Mouse (Mus musculus) fat pad, adult 2 months (tissue): ENCODE measurements around the gene Col5a1.

Experiments used
- DNase-seq: peaks from one replicate; pipeline ENCODE4 v3.0.0-alpha.2; 2011; ENCODE audit warnings: low read depth, low spot score; ENCODE audit errors: extremely low read depth

Gene Col5a1

DNA sequence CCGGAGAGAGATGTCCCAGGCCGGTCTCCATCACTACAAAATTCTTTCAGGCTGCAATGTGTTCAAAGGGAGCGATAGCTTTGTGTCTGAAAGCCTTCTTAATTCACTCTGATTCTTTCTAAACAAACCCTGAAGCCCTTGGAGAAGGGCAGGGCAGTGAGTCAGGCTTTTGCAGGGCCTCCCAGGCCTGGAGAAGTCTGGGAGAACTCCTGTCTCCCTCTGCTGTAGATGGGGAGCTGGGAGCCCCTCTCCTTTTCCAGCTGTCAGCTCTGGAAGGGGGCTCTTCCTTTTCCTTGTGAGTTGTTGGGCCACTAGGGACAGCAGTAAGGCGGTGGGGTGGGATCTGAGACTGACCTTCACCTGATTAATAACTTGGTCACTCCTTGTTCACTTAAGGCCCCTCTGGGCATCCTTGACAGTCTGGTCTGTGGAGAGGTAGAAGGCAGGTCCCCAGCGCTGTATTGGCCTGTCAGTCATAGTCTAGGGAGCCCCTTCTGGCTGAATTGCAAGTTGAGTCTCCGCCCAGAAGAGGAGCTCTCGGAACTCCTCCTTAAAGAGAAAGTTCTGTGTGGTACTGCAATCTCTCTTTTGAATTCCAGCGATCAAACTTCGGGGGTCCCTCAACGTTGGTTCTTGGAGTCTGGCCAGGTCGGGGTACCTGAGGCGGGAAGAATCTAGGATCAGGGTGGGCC is 623 bp upstream of the Col5a1 start:
- DNase-seq: no peak

DNA sequence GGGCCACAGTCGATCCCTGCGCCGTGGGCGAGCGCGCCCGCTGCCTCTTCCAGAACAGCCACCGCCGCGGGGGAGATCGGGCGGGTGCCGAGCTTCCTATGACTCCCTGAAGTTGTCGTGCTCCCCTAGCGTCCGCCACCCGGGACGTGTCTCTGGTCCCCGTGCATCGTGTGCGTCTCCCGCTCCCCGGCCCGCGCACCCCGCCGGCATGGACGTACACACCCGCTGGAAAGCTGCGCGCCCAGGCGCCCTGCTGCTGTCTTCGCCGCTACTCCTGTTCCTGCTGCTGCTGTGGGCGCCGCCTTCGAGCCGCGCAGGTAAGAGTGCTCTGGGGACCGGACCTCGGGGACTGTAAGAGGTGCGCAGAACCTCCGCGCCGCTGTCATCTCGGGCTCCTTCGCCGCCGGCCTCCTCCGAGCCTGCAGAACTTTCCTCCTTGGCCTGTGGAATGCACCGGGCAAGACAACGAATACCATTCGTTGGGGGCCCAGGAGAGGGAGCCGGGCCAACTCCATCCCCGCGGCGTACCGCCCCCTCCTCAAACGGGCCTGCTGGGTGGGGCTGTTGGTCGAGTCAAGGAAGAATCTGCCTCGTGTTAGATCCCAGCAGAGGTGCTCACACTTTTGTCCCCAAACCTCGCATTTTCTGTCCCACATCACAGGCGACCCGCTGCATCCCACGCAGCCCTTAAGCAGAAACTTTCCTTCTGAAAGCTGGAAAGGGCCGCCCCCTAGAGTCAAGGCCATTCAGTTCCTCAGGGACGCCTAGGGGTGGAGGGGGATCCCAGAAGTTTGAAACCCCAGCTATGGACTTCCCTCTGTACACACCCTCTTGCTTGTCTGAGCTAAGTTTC is 609 bp downstream of the Col5a1 start:
- no peak for DNase-seq

- no peak for DNase-seq
Measured at GRCm38 (mm10) chr2:27887461-27888264, 1.4 kb downstream of the Col5a1 start.

- no peak for DNase-seq
Measured at GRCm38 (mm10) chr2:27888603-27889545, 2.6 kb downstream of the Col5a1 start.

DNA sequence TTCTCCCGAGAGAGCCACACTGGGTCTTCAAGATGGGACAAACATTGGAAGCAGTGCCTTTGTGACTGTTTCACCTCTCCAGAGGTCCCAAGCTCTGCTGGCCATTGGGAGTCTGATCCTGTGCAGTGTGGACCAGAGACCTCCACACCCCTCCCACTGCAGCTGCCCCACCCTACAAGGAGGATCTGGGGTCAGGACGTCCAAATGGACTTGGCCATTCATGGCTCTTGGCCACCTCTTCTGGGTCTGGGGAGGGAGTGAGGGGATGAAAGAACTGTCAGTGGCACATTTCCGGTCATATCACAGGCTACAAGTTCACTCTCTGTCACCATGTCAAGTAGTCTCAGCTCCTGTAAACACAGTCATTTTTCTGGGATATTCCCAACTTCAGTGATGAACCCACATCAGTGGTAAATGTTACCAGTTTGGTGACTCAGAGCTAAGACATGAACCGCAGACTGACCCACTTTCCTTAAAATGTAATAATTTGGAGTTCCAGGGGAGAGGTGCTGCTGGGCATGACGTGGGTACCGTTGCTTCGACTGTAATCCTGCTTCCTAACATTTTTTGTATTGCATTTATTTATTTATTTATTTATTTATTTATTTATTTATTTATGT is 5.8 kb downstream of the Col5a1 start:
- no peak for DNase-seq

DNA sequence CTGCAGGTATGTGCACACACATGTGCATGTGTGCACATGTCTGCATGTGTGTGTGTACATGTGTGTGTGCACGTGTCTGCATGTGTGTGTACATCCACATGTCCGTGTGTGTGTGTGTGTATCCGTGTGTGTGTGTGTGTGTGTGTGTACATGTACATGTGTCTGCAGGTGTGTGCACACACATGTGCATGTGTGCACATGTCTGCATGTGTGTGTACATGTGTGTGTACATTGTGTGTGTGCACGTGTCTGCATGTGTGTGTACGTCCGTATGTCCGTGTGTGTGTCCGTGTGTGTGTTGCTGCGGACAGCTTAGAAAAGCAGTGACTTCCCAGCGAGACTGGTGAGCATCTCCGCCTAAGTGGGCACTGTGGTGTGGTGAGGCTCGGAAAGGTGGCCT is 6.8 kb downstream of the Col5a1 start:
- DNase-seq: no peak

DNA sequence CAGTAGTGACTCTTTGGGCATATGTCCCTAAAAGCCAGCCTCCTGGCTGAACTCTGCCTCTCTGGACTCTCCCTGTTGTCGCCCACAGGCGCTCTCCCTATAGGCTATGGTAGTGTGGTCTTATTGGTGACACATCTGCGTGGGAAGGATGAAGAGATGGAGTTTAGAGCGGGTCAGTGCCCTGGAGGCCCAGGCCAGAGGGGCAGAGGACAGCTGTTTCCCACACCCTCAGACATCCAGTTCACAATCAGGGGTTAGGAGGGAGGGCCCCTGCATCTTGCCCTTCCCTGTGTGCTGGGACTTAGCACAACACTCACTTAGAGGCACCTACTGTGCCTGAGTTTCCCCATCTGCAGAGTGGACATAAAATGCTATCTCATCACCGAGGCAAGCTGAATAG is 8.8 kb downstream of the Col5a1 start:
- no peak for DNase-seq

DNA sequence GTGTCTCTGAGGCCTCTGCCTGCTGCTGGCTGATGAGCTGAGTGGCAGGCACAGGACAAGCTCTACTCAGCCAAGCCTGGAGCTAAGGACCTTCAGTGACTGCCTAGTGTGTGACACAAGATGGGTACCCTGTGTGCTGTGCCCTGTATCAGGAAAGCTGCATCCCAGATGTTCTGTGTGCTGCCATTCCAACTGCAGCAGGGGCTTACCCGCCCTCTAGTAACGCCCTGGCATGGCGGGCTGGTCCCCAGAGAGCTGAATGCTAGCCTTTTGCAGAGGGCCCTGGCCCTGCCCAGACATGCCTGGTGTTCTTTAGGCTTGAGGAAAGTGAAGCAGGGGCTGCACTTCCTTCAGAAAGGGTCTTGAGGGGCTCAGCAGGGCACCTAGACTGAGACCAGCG is 9.4 kb downstream of the Col5a1 start:
- DNase-seq: no peak

GRCm38 (mm10) chr2:27897161-27897560 is 10.9 kb downstream of the Col5a1 start:
- DNase-seq: no peak

GRCm38 (mm10) chr2:27899894-27900293 is 13.7 kb downstream of the Col5a1 start:
- DNase-seq: no peak

DNA sequence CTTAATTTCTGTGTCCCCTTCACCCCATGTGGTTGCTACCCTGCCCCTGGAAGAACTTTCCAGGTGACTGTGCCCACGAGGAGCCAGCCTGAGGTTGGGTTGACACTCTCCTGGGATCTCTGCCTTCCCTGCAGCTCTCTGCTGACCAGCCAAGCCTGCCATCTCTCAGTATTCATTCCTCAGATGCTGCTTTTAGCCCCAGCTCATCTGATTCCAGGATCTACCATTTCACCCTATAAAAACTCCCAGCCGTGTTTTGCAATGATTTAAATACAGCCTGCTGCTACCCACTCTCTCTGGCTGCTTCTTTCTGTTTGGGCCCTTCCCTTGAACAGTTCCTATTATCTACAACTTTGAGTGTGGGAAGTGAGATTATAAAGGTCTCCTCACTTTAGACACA is 14.9 kb downstream of the Col5a1 start:
- DNase-seq: no peak

GRCm38 (mm10) chr2:27901525-27902245 is 15.5 kb downstream of the Col5a1 start:
- no peak for DNase-seq

GRCm38 (mm10) chr2:27902318-27902717 is 16.1 kb downstream of the Col5a1 start:
- DNase-seq: no peak

DNA sequence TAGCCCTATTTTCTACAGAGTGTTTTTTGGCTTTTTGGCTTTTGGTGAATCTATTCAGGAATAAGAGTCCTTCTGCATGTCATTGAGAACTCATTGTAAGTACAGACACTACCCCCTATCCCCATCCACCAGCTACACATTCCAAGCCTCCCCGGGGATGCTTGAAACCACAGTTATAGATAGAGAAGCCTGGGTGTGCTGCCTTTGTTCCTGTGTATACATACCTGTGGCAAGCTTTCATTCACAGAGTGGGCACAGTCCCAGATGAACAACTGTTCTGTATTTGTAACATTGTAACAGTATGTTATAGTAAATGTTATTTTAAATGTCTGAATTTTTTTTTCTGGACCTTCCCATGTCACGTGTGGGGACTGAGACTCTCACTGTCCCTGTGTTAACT is 19.2 kb downstream of the Col5a1 start:
- DNase-seq: no peak

DNA sequence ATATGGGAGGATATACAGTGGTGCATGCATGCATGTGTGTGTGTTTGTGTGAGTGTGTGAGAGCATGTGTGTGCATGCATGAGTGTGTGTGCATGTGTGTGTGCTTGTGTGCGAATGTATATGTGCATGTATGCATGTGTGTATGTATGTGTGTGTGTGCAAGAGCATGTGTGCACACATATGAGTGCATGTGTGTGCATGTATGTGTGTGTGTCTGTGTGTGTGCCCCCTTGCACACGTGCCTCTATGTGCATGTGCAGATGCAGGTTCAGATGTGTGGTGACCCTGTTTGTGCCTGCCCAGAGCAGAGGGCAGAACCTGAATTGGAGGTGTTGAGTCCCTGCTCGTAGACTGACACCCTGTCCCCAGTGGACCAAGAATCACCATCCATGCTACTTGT is 24.3 kb downstream of the Col5a1 start:
- DNase-seq: no peak

DNA sequence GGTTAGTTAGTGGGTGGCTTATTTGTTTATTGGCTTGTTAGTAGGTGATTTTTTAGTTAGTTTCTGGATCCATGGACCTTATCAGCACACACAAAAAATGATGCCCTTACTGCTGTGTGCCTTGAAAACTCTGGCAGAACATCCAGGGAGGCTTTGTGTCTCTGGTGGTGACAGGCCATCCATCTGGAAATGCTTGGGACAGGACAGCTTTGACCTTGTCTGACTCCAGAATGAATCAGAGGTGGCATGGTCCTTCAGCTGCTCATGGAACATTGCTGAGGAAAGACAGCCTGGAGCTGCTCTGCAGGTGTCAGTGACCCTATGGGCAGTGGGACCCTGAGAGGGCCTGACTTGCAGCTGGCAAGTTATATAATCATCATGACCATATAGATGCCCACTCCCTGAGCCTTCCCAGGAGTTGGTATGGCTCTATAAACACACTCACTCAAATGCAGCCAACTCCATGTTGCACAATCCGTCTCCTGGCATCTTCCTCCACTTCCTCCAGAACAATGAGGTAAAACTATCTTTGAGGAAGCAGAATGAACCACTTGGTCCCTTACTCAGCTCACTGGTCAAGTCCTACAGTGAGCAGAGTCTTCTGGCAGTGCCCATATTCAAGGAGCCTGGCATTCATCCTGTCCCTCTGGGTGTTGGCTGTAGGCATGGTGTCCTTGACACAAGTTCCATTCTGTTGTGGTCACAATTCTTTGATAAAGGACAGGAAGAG is 26.5 kb downstream of the Col5a1 start:
- no peak for DNase-seq

DNA sequence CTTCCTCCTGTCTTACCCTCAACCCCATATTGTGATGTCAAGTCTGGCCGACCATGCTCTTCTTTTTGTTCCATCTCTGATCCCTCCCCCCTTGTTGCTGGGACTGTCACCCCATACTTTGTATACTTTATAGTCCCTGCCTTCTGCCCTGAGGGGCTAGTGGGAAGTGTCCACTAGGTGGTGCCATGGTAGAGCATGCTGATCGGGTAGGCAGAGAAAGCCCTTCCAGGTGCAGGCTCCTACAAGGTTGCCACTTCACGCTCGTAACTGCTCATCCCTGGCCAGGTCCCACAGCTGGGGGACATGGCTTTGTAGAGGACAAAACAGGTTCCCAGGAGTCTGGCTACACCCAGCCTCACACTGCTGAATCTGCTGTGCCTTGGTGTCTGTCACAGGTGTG is 29.5 kb downstream of the Col5a1 start:
- DNase-seq: no peak

- DNase-seq: no peak
Measured at GRCm38 (mm10) chr2:27916316-27916715, 30.1 kb downstream of the Col5a1 start.

DNA sequence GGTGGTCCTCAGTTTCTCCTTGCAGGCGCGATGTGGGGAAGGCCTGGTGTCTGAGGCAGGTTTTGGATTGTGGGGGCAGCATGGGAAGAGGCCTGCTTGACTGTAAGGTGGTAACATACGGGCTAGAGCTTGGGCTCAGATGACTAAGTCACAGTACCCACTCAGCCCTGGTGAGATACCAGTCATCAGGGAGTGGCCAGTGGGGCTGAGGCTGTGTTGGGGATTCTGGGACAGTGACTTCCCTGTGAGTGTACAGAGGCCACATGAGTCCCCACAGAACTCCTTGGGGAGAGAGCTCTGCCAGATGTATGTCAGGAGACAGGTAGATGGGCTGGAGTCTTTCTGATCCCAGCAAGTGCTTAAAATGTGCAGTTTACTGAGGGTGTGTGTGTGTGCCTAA is 31.0 kb downstream of the Col5a1 start:
- DNase-seq: no peak
